Mouse (Mus musculus) MEL-GATA-1-ER (cell line): ENCODE measurements around the gene Pbx2.
A peak's percentile ranks its signal among the peaks of the same experiment; 100 is the strongest.

Source experiments
- DNase-seq: peaks from one replicate; pipeline ENCODE4 v3.0.0-alpha.2; 2012; ENCODE audit warnings: low read depth; ENCODE audit errors: extremely low read depth

The Pbx2 gene

DNA sequence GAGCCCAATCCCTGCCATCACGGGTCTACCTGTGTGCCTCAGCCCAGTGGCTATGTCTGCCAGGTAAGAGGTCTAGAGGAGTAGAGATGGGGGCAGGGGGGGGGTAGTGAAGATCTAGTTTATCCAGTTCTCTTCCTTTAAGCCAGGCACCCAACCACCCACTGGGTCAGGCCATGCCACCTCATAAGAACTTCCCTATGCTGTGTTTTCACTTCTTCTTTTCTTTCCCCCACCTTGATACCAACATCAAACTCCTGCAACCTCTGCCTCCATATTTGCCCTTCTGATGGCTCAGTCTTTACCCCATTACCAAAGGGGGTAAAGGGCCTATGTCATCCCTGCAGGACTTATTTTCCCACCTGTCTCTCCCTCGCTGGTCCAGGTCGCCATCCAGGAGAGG lies 13.0 kb upstream of the Pbx2 start:
- no peak for DNase-seq

GRCm38 (mm10) chr17:34582528-34582927 lies 8.5 kb upstream of the Pbx2 start:
- DNase-seq: no peak

- no peak for DNase-seq
Observed at GRCm38 (mm10) chr17:34583397-34583796, 7.7 kb upstream of the Pbx2 start.

DNA sequence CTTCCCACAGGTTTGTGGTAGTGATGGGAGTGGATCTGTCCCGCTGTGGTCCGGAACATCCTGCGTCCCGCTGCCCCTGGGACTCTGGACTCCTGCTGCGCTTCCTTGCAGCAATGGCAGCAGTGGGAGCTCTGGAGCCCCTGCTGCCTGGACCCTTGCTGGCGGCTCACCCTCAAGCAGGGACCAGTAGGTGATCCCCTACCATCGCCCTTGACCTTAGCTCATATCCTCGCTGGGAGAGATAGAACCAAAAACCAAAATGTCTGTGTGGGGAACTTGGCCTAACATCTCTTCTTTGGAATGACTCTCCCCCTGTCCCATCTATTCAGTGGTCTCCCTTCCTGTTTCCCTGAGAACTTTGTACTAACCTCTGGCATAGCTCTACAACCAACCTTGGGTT lies 7.2 kb upstream of the Pbx2 start:
- no peak for DNase-seq

- DNase-seq: no peak
Observed at GRCm38 (mm10) chr17:34585121-34585520, 5.9 kb upstream of the Pbx2 start.

DNA sequence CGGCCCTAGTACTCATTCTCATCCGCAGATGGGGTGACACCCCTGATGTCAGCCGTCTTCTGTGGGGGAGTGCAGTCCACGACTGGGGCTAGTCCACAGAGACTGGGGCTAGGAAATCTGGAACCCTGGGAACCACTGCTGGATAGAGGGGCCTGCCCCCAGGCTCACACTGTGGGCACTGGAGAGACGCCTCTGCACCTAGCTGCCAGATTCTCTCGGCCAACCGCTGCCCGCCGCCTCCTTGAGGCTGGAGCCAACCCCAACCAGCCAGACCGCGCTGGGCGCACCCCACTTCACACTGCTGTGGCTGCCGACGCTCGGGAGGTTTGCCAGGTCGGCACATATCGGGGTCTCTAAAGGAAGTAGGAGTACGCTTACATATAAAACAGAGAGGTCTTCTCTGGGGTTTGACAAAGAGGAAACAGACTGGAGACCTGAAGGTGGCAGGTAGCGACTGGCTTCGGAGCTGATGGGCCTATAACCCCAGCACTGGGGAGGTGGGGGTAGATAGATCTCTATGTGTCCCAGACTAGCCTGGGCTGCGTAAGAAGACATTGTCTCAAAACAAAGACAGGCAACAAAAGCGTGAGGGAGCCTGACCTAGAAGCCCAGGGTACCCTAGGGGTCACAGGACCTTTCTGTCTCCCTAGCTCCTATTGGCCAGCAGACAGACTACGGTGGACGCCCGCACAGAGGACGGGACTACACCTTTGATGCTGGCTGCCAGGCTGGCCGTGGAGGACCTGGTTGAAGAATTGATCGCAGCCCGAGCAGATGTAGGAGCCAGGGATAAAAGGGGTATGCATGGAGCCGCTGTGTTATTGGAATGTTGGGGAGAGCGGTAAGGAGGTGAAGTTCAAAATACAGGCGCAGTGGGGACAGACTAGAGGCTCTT lies 4.9 kb upstream of the Pbx2 start:
- DNase-seq: no peak

GRCm38 (mm10) chr17:34586796-34587422 lies 4.2 kb upstream of the Pbx2 start:
- DNase-seq: no peak

DNA sequence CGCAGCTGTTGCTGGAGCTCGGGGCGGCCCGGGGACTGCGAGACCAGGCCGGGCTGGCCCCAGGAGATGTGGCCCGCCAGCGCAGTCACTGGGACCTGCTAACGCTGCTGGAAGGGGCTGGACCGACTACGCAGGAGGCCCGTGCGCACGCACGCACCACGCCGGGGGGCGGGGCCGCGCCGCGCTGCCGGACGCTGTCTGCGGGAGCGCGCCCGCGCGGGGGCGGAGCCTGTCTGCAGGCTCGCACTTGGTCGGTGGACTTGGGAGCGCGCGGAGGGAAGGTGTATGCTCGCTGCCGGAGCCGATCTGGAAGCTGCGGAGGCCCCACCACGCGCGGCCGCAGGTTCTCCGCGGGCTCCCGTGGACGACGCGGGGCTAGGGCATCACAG lies 3.6 kb upstream of the Pbx2 start:
- DNase-seq: peak; percentile 63

- DNase-seq: no peak
Observed at GRCm38 (mm10) chr17:34587814-34588213, 3.3 kb upstream of the Pbx2 start.

DNA sequence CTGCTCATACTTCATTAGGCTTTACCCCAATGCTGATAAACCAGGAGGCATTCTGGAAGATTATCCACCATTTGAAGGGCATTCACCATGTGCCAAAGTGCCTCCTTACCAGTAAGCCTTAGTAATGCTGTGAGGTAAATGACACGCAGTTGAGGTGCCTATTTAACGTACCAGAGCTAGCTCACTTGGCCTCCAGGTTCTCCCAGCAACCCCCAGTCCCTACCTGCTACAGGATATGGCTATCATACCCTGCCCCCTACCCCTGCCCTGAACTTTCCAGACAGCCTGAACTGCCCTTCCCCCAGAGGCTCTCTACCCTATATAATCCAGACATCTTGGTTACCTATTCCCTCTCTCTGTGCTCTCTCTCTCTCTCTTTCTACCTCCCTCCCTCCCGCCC lies 2.3 kb upstream of the Pbx2 start:
- no peak for DNase-seq

GRCm38 (mm10) chr17:34589206-34589605 lies 1.9 kb upstream of the Pbx2 start:
- no peak for DNase-seq

DNA sequence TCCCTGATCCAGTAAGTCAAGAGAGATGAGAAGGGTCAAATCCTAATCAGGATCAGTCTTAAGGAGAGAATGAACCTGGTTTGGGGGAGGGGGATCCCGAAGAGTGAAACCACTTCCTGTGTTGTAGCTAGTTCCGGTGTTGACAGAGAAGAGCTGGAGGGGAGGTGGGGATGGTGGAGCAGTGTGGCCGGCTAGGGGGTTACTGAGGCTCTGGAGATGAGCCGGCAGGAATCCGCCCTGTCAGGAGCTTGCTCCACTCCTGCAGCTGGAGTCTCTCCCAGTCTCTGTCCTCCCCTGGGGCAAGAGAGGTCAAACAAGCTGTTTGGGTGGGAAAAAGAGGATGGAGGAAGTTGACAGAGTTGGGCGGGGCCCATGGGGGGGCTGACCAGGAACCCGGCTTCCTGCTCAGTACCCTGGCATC lies 1.4 kb upstream of the Pbx2 start, which contains the start of gene Gpsm3:
Gene Gpsm3 (plus strand): TSS at position 126 of the 421 bp plus-strand sequence.
- DNase-seq: no peak

DNA sequence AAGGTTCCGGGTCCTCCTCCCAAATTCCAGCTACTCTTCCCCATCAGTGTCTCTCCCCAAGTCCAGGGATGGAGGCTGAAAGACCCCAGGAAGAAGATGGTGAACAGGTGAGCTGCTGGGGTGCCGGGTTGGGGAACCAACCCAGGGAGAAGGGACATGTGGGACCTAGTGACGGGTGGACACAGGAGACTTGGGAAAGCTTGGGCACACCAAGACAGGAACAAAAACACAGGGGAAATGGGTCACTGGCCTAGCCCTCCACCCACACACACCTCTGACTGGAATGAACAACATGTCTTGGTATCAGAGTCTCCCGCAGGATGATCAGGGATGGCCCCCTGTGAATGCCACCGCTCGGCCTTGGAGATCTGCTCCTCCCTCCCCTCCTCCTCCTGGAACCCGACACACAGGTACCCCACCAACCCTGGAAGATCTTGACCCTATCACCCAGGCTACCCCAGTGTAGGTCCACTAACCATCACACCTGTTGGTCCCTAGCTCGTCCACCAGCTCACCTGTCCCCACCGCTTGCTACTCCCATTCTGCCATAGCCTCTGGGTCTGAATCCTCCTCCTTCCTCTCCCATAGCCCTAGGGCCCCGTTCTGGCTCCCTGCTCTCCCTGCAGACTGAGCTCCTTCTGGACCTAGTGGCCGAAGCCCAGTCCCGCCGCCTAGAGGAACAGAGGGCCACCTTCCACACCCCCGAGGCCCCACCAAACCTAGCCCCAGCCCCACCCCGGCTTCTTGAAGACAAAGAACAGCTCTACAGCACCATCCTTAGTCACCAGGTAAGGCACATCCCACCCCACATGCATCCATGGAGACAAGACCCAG lies 695 bp upstream of the Pbx2 start:
- DNase-seq: no peak

GRCm38 (mm10) chr17:34591994-34592375 lies 919 bp downstream of the Pbx2 start:
- no peak for DNase-seq

GRCm38 (mm10) chr17:34592581-34593549 lies 1.8 kb downstream of the Pbx2 start:
- DNase-seq: no peak

DNA sequence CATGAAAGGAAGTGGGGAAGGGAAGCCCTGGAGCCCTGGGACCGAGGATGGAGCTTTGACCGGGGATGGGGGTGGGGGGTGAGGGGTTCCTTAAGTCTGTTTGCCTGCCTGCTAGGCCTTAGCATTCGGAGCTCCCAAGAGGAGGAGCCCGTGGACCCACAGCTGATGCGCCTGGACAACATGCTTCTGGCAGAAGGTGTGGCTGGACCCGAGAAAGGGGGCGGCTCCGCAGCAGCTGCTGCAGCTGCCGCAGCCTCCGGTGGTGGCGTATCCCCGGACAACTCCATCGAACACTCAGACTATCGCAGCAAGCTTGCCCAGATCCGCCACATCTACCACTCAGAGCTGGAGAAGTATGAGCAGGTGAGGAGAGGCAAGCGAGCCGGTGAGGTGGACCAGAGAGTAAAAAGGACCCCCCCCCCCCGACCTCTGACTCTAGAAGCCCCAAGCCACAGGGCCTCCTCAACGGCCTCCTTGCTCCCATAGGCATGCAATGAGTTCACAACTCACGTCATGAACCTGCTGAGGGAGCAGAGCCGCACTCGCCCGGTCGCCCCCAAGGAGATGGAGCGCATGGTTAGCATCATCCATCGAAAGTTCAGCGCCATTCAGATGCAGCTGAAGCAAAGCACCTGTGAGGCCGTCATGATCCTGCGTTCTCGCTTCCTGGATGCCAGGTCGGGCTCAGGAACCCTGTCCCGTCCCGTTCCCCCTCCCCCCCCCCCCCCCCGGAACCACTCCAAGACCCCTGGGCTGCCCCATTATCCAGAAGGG lies 2.9 kb downstream of the Pbx2 start:
- no peak for DNase-seq

DNA sequence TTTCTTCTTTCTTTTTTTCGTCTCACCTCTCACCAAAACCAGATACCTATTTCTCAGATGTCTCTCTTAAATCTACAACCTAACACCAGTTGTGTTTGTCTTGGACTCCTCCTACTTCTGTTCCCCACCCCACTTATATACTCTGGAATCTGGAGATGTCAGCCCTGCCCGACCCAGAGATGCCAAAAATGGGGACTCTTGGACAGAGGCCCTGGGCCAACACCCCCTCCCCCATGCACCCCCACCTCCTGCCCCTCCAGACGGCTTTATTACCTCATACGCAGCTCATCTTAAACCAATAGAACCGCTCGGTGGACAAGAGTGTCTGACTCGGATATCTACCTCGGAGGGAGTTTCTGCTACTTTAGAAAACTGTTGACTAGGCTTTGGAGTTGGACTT lies 5.0 kb downstream of the Pbx2 start:
- no peak for DNase-seq

- DNase-seq: no peak
Observed at GRCm38 (mm10) chr17:34597566-34598095, 6.6 kb downstream of the Pbx2 start, which contains the start of gene Ager. Gene Ager (plus strand): TSS chr17:34597862.

GRCm38 (mm10) chr17:34599891-34600290 lies 8.8 kb downstream of the Pbx2 start:
- DNase-seq: no peak

DNA sequence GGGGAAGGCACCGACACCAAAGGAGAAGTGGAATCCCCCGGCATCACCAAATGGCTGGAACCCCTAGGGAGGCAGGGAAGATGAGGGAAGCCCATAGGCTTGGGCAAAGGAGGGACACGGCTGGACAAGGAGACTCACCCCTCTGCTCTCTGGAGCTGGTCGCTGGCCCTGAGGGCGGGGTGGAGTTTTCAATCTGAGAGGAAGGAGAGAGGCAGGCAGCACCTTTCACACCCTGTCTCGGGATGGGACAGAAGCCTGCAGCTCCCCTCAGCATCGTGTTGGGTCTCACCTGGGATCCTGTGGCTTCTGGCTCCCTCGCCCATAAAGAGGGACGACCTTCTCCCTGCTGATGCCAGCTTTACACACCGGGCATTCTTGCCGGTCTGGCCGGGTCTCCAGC lies 10.7 kb downstream of the Pbx2 start:
- DNase-seq: no peak
